Mouse (Mus musculus) layer of hippocampus, adult 9-11 months (tissue): ENCODE results near the gene Gm44790.
"Not testable (repeated sequence)": the region's sequence is repeated elsewhere in the genome, so short reads cannot be mapped to it uniquely, and the experiment has no call there.

ENCODE experiments used
- DNase-seq: peaks from one replicate; pipeline ENCODE4 v3.0.0; 2022

The Gm44790 gene

GRCm38 (mm10) chr6:86476931-86477330 lies 50.5 kb downstream of the Gm44790 start:
- DNase-seq, result no peak

GRCm38 (mm10) chr6:86479311-86479710 lies 52.9 kb downstream of the Gm44790 start:
- DNase-seq, result no peak

- DNase-seq, result no peak
Measured at GRCm38 (mm10) chr6:86479816-86480188, 53.3 kb downstream of the Gm44790 start.

- no peak for DNase-seq
Measured at GRCm38 (mm10) chr6:86480189-86480831, 53.9 kb downstream of the Gm44790 start.

- DNase-seq, result no peak
Measured at GRCm38 (mm10) chr6:86481871-86482270, 55.4 kb downstream of the Gm44790 start.

- DNase-seq, result no peak
Measured at GRCm38 (mm10) chr6:86485943-86486640, 59.6 kb downstream of the Gm44790 start.

- peak; percentile 81 for DNase-seq
Measured at GRCm38 (mm10) chr6:86487358-86488148, 61.1 kb downstream of the Gm44790 start.

GRCm38 (mm10) chr6:86488149-86488485 lies 61.7 kb downstream of the Gm44790 start:
- DNase-seq, result no peak

- DNase-seq, result no peak
Measured at GRCm38 (mm10) chr6:86489945-86490344, 63.5 kb downstream of the Gm44790 start.

- DNase-seq, result not testable (repeated sequence)
Measured at GRCm38 (mm10) chr6:86490413-86490812, 64.0 kb downstream of the Gm44790 start.

GRCm38 (mm10) chr6:86493469-86494263 lies 67.2 kb downstream of the Gm44790 start:
- no peak for DNase-seq

- DNase-seq, result no peak
Measured at GRCm38 (mm10) chr6:86494767-86495166, 68.3 kb downstream of the Gm44790 start.
